Mouse (Mus musculus): ENCODE data around the gene Stmn1. TPM values are rescaled to one million over a fixed set of nuclear protein-coding genes. Genes with fewer than 3 reads are reported as not detected.
A peak's percentile ranks its signal among the peaks of the same experiment; 100 is the strongest.

Gene Stmn1
- polyA plus RNA-seq (2012; rRNA removed) = 1,070 and 2,202 TPM in 2 replicates

DNA sequence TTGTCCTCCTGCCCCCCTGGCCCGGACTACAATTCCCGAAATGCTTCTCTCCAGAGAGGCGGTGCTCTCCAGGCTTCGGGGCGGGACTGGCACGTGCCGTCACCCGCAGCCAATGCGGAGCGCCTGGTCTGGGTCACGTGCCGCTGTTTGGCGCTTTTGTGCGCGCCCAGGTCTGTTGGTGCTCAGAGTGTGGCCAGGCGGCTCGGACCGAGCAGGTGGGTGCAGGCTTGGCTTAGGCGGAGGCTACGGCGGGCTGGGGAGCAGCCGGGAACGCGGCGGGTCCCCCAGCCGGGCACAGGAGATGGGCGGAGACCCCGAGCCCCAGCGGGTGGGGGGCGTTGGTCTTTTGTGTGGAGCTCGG is at the start of gene Stmn1:
Gene Stmn1, plus strand, starts transcription at position 106 of the 361 bp plus-strand sequence.
- TF ChIP-seq CTCF (IDR thresholded peaks at IDR 0.05; ENCODE audit: borderline replicate concordance, extremely low read depth, insufficient read depth, insufficient read length) = no peak
- TF ChIP-seq POLR2A (IDR thresholded peaks at IDR 0.05; ENCODE audit: borderline replicate concordance, extremely low read depth, insufficient read depth, insufficient read length, poor library complexity, severe bottlenecking) = peak; percentile 99
- DNase-seq (ENCODE audit: low read depth) = peak; percentile 99

DNA sequence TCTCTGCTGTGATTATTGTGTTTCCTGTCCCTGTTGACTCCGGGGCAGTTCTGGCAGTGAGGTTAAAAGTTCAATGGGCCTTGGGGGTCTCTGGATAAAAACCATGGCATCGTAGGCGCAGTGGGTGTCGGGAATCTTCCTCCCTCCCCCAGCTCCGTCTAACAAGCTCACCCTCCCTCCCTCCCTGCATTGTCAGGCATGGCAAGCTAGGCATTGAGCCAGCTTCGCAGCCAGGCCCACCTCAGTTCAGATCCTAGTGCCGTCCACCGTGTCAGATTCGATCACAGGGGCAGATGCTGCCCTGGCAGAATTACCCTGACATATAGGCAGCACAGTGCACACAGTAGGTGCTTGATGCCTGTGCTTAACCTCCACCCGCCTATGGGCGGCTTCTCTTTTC is 46.1 kb upstream of the Stmn1 start:
- peak; percentile 60 for DNase-seq (ENCODE audit: low read depth)
- TF ChIP-seq CTCF (IDR thresholded peaks at IDR 0.05; ENCODE audit: borderline replicate concordance, extremely low read depth, insufficient read depth, insufficient read length) (no peak), POLR2A (IDR thresholded peaks at IDR 0.05; ENCODE audit: borderline replicate concordance, extremely low read depth, insufficient read depth, insufficient read length, poor library complexity, severe bottlenecking) (no peak)

DNA sequence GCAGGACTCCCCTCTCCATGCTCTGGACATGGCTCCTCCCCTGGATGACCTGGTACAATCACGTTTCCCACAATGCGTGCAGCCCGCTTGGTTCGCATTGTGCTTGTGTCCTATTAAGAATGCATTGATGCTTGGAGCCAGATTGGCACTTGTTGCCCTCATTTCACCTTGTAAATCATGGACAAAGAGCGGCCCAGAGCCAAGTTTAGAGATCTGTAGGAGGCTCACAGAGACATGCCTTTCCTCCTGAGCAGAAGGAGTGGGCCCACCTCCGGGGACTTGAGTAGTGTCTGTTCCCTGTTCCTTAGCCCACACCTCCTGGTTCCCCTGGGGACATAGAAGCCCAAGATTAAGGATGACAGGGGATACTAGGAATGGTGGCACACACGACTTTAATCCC is 44.2 kb upstream of the Stmn1 start:
- TF ChIP-seq POLR2A (IDR thresholded peaks at IDR 0.05; ENCODE audit: borderline replicate concordance, extremely low read depth, insufficient read depth, insufficient read length, poor library complexity, severe bottlenecking) (no peak), CTCF (IDR thresholded peaks at IDR 0.05; ENCODE audit: borderline replicate concordance, extremely low read depth, insufficient read depth, insufficient read length) (no peak)
- DNase-seq (ENCODE audit: low read depth) = no peak

DNA sequence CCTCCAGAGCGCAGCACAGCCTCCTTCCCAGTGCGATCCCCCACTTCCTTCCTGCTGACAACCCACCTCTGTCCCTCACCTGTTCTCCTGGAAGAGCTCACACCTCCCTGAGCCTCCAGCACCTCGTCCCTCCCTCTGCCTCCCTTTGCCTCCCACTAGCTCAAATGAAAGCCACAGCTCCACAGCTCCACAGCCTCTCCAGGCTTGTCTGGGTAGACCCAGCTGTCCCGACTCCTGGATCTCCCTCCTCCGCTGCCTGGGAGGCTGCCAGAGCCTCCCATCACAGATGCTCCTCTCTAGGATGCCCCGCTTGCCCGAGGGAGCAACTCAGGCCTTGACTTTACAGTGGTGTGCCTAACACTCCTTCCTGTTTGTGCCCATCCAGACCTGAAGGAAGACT is 43.0 kb upstream of the Stmn1 start:
- TF ChIP-seq POLR2A (IDR thresholded peaks at IDR 0.05; ENCODE audit: borderline replicate concordance, extremely low read depth, insufficient read depth, insufficient read length, poor library complexity, severe bottlenecking) (no peak), CTCF (IDR thresholded peaks at IDR 0.05; ENCODE audit: borderline replicate concordance, extremely low read depth, insufficient read depth, insufficient read length) (no peak)
- DNase-seq (ENCODE audit: low read depth) = no peak

DNA sequence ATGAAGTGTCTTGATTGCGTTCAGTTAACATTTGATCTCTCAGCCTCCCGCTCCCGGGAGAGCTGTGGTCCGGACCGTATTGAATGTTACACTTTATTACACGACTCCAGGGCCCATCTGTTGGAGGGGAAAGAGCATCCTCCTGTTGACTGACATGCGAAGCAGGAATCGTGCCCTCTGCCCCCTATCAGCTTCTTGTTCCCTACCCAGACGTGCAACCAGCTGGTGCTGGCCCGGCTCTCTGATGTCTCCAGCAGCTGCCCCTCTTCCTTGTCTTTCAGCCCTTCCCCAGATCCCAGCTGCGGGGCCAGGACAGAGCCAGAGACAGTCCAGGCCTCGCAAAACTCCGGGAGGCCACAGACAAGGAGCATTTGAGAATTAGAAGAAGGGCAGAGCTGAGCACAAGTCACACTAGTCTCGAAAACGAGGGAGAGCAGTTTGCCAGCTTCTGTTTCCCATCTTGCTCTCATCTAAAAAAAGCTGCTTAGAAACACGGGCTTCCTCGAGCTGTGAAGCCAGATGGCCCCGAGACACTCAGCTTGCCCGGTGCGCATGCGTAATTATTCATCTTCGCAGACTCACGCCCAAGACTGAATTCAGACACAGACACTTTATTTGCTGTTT is 37.6 kb upstream of the Stmn1 start:
- TF ChIP-seq CTCF (IDR thresholded peaks at IDR 0.05; ENCODE audit: borderline replicate concordance, extremely low read depth, insufficient read depth, insufficient read length) (no peak), POLR2A (IDR thresholded peaks at IDR 0.05; ENCODE audit: borderline replicate concordance, extremely low read depth, insufficient read depth, insufficient read length, poor library complexity, severe bottlenecking) (no peak)

DNA sequence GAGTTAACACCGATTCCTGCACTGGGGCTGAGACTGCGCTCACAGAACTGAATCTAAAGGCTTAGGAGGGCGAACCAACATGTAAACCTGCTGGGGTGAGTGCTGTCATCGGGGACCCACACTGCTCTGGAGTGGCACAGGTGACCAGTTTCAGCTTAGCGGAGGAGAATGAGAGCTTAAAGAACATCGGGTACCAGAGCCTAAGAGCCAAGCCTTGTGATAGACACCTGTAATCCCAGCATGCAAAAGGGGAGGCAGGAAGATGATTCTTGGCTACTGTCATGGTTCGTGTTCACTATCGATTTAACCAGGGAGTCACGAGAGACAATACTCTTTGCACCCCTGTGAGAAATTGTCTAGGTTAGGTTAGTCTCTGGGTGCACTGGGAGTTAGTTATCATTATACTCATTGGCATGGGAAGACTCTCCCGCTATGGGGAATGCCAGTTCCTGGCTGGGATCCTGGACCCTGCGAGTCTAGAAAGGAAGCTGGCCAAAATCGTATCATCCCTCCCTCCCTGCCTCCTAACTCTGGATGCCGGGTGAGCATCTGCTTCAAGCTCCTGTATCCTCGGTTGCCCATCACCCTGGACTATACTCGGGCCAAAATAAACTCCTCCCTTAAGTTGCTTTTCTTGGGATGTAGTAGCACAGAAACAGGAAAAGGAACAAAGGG is 35.3 kb upstream of the Stmn1 start:
- DNase-seq (ENCODE audit: low read depth) = no peak
- TF ChIP-seq POLR2A (IDR thresholded peaks at IDR 0.05; ENCODE audit: borderline replicate concordance, extremely low read depth, insufficient read depth, insufficient read length, poor library complexity, severe bottlenecking) (no peak), CTCF (IDR thresholded peaks at IDR 0.05; ENCODE audit: borderline replicate concordance, extremely low read depth, insufficient read depth, insufficient read length) (no peak)

More for the DNA sequence above, 37.6 kb upstream of the Stmn1 start:
- peak; percentile 98 for DNase-seq (ENCODE audit: low read depth)

DNA sequence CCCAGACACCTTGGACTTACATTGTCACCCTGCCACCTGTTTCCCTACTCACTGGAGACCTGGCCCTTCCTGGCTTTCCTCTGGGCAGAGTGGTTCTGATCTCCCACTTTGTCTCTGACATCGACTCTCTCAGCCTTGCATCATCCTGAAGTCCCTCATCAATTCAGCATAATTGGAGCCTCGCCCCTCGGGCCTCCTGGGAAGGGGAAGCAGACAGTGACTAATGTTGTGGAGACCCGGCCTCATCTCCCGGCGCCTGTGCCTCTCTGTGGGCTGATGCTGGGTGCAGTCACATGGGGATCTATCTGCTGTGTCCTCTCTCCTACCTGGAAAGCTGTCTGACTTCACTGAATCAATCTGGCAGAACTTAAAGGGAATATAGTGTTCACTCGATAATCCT is 31.9 kb upstream of the Stmn1 start:
- no peak for TF ChIP-seq POLR2A (IDR thresholded peaks at IDR 0.05; ENCODE audit: borderline replicate concordance, extremely low read depth, insufficient read depth, insufficient read length, poor library complexity, severe bottlenecking)
- TF ChIP-seq CTCF (IDR thresholded peaks at IDR 0.05; ENCODE audit: borderline replicate concordance, extremely low read depth, insufficient read depth, insufficient read length) = no peak
- no peak for DNase-seq (ENCODE audit: low read depth)

DNA sequence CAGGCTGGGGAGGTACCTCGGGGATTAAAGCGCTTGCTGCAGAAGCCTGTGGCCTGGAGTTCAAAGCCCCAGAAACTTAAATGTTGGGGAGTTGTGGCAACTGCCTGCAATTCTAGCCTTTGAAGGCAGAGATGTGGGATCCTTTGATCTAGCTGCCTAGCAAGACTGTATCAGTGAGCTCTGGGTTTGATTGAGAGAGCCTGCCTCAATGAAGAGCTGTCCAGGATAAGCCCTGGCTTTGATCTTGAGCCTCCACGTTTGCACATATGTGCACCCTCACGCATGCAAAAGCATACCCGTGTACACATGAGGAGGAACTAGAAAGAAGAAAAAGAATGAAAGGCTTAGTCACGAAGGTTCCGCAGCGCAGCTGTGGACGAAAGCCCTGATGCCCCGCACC is 31.5 kb upstream of the Stmn1 start:
- no peak for TF ChIP-seq POLR2A (IDR thresholded peaks at IDR 0.05; ENCODE audit: borderline replicate concordance, extremely low read depth, insufficient read depth, insufficient read length, poor library complexity, severe bottlenecking)
- no peak for TF ChIP-seq CTCF (IDR thresholded peaks at IDR 0.05; ENCODE audit: borderline replicate concordance, extremely low read depth, insufficient read depth, insufficient read length)
- peak; percentile 80 for DNase-seq (ENCODE audit: low read depth)

DNA sequence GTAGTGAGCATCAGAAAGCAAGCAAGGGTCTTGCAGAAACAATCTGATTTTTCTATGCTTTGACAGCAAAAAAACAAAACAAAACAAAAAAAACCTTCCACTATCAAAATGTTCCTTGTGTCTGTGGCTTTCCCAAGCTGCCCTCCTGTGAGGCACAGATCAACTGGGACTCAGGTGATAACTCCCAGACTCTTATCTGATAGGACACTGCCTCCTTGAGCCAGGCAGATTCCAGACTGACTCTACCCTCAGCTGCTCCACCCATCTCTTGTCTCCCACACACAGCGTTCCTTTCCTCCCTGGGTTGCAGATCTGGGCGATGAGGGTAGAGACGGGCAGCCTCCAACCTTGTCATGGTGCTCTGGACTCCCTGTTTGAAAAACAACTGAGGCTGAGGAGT is 29.0 kb upstream of the Stmn1 start:
- TF ChIP-seq CTCF (IDR thresholded peaks at IDR 0.05; ENCODE audit: borderline replicate concordance, extremely low read depth, insufficient read depth, insufficient read length) = no peak
- TF ChIP-seq POLR2A (IDR thresholded peaks at IDR 0.05; ENCODE audit: borderline replicate concordance, extremely low read depth, insufficient read depth, insufficient read length, poor library complexity, severe bottlenecking) = no peak

DNA sequence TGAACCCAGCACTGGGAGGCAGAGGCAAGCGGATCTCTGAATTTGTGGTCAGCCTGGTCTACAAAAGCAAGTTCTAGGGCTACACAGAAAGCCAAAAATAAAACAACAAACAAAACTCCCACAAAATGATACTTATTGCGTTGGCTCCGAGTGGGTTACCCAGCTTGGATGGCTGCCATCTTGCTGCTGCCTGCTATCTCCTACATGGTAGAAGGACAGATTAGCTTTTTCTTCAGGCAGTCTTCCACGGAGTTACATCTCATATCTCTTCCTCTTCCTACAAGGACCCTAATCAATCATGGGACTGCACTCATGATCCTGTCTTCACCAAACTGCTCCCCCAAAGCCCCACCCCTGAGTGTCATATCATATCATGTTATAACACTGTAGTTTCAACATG is 28.2 kb upstream of the Stmn1 start:
- no peak for DNase-seq (ENCODE audit: low read depth)
- TF ChIP-seq CTCF (IDR thresholded peaks at IDR 0.05; ENCODE audit: borderline replicate concordance, extremely low read depth, insufficient read depth, insufficient read length) (no peak), POLR2A (IDR thresholded peaks at IDR 0.05; ENCODE audit: borderline replicate concordance, extremely low read depth, insufficient read depth, insufficient read length, poor library complexity, severe bottlenecking) (no peak)

More for the DNA sequence above, 29.0 kb upstream of the Stmn1 start:
- no peak for DNase-seq (ENCODE audit: low read depth)

DNA sequence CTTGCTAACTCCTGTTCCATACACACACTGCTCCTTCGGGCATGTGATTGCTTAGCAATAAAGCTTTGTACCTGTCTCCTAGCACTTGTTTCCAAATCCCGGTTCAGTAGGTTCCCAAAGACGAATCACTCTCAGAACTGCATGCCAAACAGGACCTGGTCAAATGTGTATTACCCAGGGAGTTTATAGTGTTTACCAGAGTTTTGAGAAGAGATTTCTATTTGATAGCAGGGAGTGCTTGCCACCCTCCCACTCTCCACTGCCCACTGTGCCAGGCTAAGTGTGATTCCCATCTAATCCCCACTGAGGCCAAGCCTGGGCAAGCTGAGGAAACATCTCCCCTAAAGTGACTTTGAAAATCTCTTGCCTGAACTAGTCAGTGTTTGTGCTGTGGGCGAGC is 25.9 kb upstream of the Stmn1 start:
- TF ChIP-seq CTCF (IDR thresholded peaks at IDR 0.05; ENCODE audit: borderline replicate concordance, extremely low read depth, insufficient read depth, insufficient read length) = no peak

DNA sequence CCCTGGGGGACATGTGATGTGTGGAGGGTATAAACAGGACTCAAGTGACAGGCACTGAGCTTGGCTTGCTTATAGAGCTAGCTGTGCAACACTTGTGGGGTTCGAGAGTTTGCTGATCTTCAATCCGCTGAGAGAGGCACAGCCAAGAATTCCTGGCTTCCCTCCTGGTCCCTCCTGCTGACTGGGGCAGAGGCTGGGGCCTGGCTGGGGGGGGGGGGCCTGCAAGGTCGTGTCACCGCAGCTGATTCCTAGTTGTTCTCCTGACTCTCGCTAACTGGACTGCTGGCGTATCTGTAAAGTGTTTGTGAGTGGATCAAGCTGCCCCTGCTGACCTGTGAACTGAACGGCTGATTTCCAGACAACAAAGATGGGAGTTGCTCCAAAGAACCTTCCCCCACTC is 24.5 kb upstream of the Stmn1 start:
- DNase-seq (ENCODE audit: low read depth) = no peak
- TF ChIP-seq POLR2A (IDR thresholded peaks at IDR 0.05; ENCODE audit: borderline replicate concordance, extremely low read depth, insufficient read depth, insufficient read length, poor library complexity, severe bottlenecking) (no peak), CTCF (IDR thresholded peaks at IDR 0.05; ENCODE audit: borderline replicate concordance, extremely low read depth, insufficient read depth, insufficient read length) (no peak)

More for the DNA sequence above, 25.9 kb upstream of the Stmn1 start:
- DNase-seq (ENCODE audit: low read depth) = no peak

Measured in brain, embryonic 14.5 days (tissue).